7 mouse cellular contexts compared by ENCODE assay signal in genomic region chr5:132542381-132543020, GRCm38 (mm10). TPM values are rescaled to one million over a fixed set of nuclear protein-coding genes. Genes with fewer than 3 reads are reported as not detected.
A peak's percentile ranks its signal among the peaks of the same experiment; 100 is the strongest.
DNase-seq lines count a peak whose midpoint lies in the region; ATAC-seq and TF ChIP-seq lines count a peak whose summit lies in the region.

No protein-coding gene starts in this region.

- 1% methylated on average over 28 of the region's 28 CpGs for WGBS in thymus, adult 2 months
- WGBS in midbrain, embryonic 12.5 days, result 0% methylated on average over 27 of the region's 28 CpGs

- no peak for DNase-seq in thymus, adult 2 months
- DNase-seq in thymus, postnatal 10 days (ENCODE audit: low spot score in 2 of 2), result no peak
- DNase-seq in cerebellum, postnatal 10 days, result peak; percentile 65 to 68
- peak; percentile 13 for DNase-seq in heart, adult 8-10 months (ENCODE audit: low spot score)
- peak; percentile 35 for DNase-seq in kidney, postnatal 10 days
- DNase-seq in testis, postnatal 14 days (ENCODE audit: low spot score), result peak; percentile 44

- H3K9me3 ChIP-seq in midbrain, embryonic 12.5 days, result no peaks in the 10 kb centered on the region

- no peak overlapping the region for H3K27ac ChIP-seq in thymus, adult 2 months (ENCODE audit: control insufficient read depth, insufficient read depth, low read length)
- peak overlapping the region; percentile 91 for H3K27ac ChIP-seq in midbrain, embryonic 12.5 days (replicated peaks)

- peak overlapping the region; percentile 31 for H3K4me3 ChIP-seq in thymus, adult 2 months (ENCODE audit: control insufficient read depth, insufficient read depth, low read length)
- peak overlapping the region; percentile 87 for H3K4me3 ChIP-seq in midbrain, embryonic 12.5 days

- no peaks in the 10 kb centered on the region; the same call in 1 of the 2 replicates for H3K27me3 ChIP-seq in thymus, adult 2 months (ENCODE audit: control insufficient read depth, insufficient read depth, low read length)
- peaks cover 16% of the 10 kb centered on the region for H3K27me3 ChIP-seq in midbrain, embryonic 12.5 days

- ATAC-seq in midbrain, embryonic 12.5 days (ENCODE audit: low FRiP score, low read depth), result peak; percentile 1; the same call in 1 of the 2 replicates

- H3K36me3 ChIP-seq in thymus, adult 2 months (ENCODE audit: control insufficient read depth, insufficient read depth, low read length), result no peaks in the 10 kb centered on the region
- no peaks in the 10 kb centered on the region for H3K36me3 ChIP-seq in midbrain, embryonic 12.5 days

- H3K4me2 ChIP-seq in midbrain, embryonic 12.5 days (replicated peaks), result peak overlapping the region; percentile 74

- TF ChIP-seq POLR2A in thymus, adult 2 months (IDR thresholded peaks at IDR 0.05; ENCODE audit: control insufficient read depth, extremely low read depth, insufficient read depth, low read length, poor library complexity), result no peak

- H3K4me1 ChIP-seq in thymus, adult 2 months (replicated peaks; ENCODE audit: control insufficient read depth, insufficient read depth, low read length), result peaks cover 9% of the 10 kb centered on the region
- peaks cover 38% of the 10 kb centered on the region for H3K4me1 ChIP-seq in midbrain, embryonic 12.5 days

- no peak for TF ChIP-seq CTCF in thymus, adult 2 months (IDR thresholded peaks at IDR 0.05; ENCODE audit: borderline replicate concordance, control insufficient read depth, extremely low read depth, insufficient read depth, low read length, poor library complexity)

- H3K9ac ChIP-seq in midbrain, embryonic 12.5 days (replicated peaks), result peak overlapping the region; percentile 90

RNA-seq across cellular contexts. Expression of gene Auts2, which starts 0.6 kb away (rescaled TPM):
- 4.9 and 5.0 TPM in 2 replicates for polyA plus RNA-seq in thymus, adult 2 months (2012; rRNA removed)
- 10 to 100 TPM; 23.5 to 31.8 (median 27.0) TPM for total RNA-seq in heart, adult 8-10 months (2022)
- polyA plus RNA-seq in midbrain, embryonic 12.5 days (2016; fragmentation: Nextera tagmentation; extraction: Ambion mirVana), result 75.5 and 80.6 TPM in 2 replicates

Comparison
In these comparisons a context has a peak if more than half of its experiments do, and no peak if none do; other contexts are left out.
1. DNase-seq: peak in cerebellum, postnatal 10 days (2 of 2), heart, adult 8-10 months (single experiment), kidney, postnatal 10 days (single experiment) and testis, postnatal 14 days (single experiment); none in thymus, adult 2 months (single experiment) and thymus, postnatal 10 days (0 of 2).
2. RNA of gene Auts2, which starts 0.6 kb away (polyA plus RNA-seq): 75.5 to 80.6 TPM in midbrain, embryonic 12.5 days; 4.9 to 5.0 TPM in thymus, adult 2 months; every median in the first group is over 10 times any median in the second.